Mouse (Mus musculus): ENCODE measurements around the gene Gm14085. TPM values are rescaled to one million over a fixed set of nuclear protein-coding genes. Genes with fewer than 3 reads are reported as not detected.

Gene Gm14085
- polyA plus RNA-seq, 1 experiment = not detected

DNA sequence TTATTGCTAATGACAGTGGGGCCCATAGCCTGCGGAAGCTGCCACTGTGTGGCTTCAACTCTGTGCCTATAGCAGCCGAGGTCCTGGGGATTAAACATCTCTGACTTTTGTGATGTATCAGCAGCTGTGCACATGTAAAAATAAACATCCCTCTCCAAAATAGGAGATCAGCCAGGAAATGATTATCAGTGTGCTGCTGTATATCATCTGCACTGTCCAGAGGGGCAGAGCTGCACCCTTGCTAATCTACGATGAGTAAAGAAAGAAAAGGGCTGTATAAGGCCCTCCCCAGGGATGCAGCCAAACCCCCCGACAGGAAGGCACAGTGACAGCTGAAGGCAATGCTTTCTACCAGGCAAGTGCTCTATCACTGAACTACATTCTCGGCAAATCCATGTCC lies 91.6 kb downstream of the Gm14085 start:
- H3K4me3 ChIP-seq (replicated peaks) = no peak overlapping the region
- no peaks in the 10 kb centered on the region for H3K27me3 ChIP-seq (ENCODE audit: control insufficient read depth)

DNA sequence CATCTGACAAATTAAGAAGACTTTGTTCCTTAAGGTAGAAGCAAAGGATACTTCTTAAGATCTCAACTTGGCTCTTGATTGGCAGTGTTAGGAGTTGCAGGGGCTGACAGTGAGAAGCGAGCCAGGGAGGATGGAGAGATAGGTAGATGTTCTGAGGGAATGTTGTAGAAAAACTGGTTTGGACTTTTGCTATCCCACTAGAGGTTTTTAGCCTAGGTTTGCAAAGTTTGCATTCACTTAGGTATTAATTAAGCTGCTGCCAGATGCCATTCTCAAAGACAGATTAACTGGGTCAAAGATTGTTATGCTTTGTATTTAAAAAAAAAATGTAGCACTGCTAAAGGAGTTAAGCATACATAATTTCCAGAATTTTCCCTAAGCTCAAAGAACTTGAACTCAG lies 92.6 kb downstream of the Gm14085 start:
- Histone ChIP-seq H3K4me1 (ENCODE audit: control insufficient read depth) (no peaks in the 10 kb centered on the region), H3K9me3 (ENCODE audit: control insufficient read depth, low read length) (no peaks in the 10 kb centered on the region), H3K36me3 (ENCODE audit: control insufficient read depth) (no peaks in the 10 kb centered on the region), H3K4me3 (replicated peaks) (no peak overlapping the region), H3K27me3 (ENCODE audit: control insufficient read depth) (no peaks in the 10 kb centered on the region)
- no peak for TF ChIP-seq GATA1 (IDR thresholded peaks at IDR 0.05; ENCODE audit: low read length)
- no peak for TF ChIP-seq TAL1 (IDR thresholded peaks at IDR 0.05; ENCODE audit: low read length)

More for the DNA sequence above, 91.6 kb downstream of the Gm14085 start:
- no peak for TF ChIP-seq GATA1 (IDR thresholded peaks at IDR 0.05; ENCODE audit: low read length)
- no peak for TF ChIP-seq TAL1 (IDR thresholded peaks at IDR 0.05; ENCODE audit: low read length)
- H3K9me3 ChIP-seq (ENCODE audit: control insufficient read depth, low read length) = no peaks in the 10 kb centered on the region
- H3K4me1 ChIP-seq (ENCODE audit: control insufficient read depth) = no peaks in the 10 kb centered on the region
- H3K36me3 ChIP-seq (ENCODE audit: control insufficient read depth) = no peaks in the 10 kb centered on the region

Other genes with a start within 250 kb of the Gm14085 start
- gene Duox2, start 186.5 kb upstream of the Gm14085 start, polyA plus RNA-seq (2012) = not detected in 2 replicates
- gene Duoxa2, start 186.0 kb upstream of the Gm14085 start, polyA plus RNA-seq (2012) = not detected in 2 replicates
- not detected in 2 replicates for gene Duoxa1, start 171.2 kb upstream of the Gm14085 start, polyA plus RNA-seq (2012)
- not detected in 2 replicates for gene Duox1, start 169.3 kb upstream of the Gm14085 start, polyA plus RNA-seq (2012)
- 6.6 and 7.5 TPM in 2 replicates for gene Shf, start 115.8 kb upstream of the Gm14085 start, polyA plus RNA-seq (2012)
- gene Slc28a2, start 58.5 kb upstream of the Gm14085 start, polyA plus RNA-seq (2012) = not detected in 2 replicates
- 0.09 and 0.13 TPM in 2 replicates for gene Gatm, start 126.4 kb downstream of the Gm14085 start, polyA plus RNA-seq (2012)
- not detected in 2 replicates for gene AA467197, start 152.0 kb downstream of the Gm14085 start, polyA plus RNA-seq (2012)
- not detected in 2 replicates for gene Slc30a4, start 217.7 kb downstream of the Gm14085 start, polyA plus RNA-seq (2012)

Data from erythroblast, embryonic 14.5 days (primary cell).